Mouse (Mus musculus) hindbrain, postnatal 0 days (tissue): ENCODE data around the gene Wdr4. TPM values are rescaled to one million over a fixed set of nuclear protein-coding genes. Genes with fewer than 3 reads are reported as not detected.

Experiments
- ATAC-seq: fragments of 200-750 bp; cut with Nextera tagmentation; 2 replicates; pipeline ENCODE4 v1.8.0; 2017; ENCODE audit warnings: mild to moderate bottlenecking, moderate TSS enrichment, moderate library complexity
- DNase-seq: peaks from one replicate; pipeline ENCODE4 v3.0.0-alpha.2; 2015; ENCODE audit warnings: low spot score
- H3K27ac ChIP-seq: fragments of 300-500 bp; sonication (generic); 2 replicates; pipeline ENCODE4 v1.5.1; 2014; ENCODE audit warnings: mild to moderate bottlenecking
- H3K27me3 ChIP-seq: fragments of 300-500 bp; sonication (generic); 2 replicates; pipeline ENCODE4 v1.6.1; 2014; ENCODE audit warnings: low read length, mixed read lengths; ENCODE audit not compliant: insufficient read depth
- H3K36me3 ChIP-seq: fragments of 300-500 bp; sonication (generic); 2 replicates; pipeline ENCODE4 v1.6.1; 2014; ENCODE audit warnings: low read length, mixed read lengths; ENCODE audit not compliant: insufficient read depth
- H3K4me1 ChIP-seq: fragments of 300-500 bp; sonication (generic); 2 replicates; pipeline ENCODE4 v1.6.1; 2014; ENCODE audit warnings: antibody characterized with exemption, low read length, mixed read lengths; ENCODE audit not compliant: insufficient read depth
- H3K4me2 ChIP-seq: fragments of 300-500 bp; sonication (generic); 2 replicates; pipeline ENCODE4 v1.6.1; 2014; ENCODE audit warnings: low read depth, mild to moderate bottlenecking, low read length, moderate library complexity, mixed read lengths
- H3K4me3 ChIP-seq: fragments of 300-500 bp; sonication (generic); 2 replicates; pipeline ENCODE4 v1.5.1; 2014; ENCODE audit warnings: low read length
- H3K9ac ChIP-seq: fragments of 300-500 bp; sonication (generic); replicated peaks from 2 replicates; pipeline ENCODE4 v1.6.1; 2014; ENCODE audit warnings: mild to moderate bottlenecking, low read length, moderate library complexity, mixed read lengths
- H3K9me3 ChIP-seq: fragments of 300-500 bp; sonication (generic); 2 replicates; pipeline ENCODE4 v1.6.1; 2016; ENCODE audit warnings: low read length, mixed read lengths
- CTCF ChIP-seq: IDR thresholded peaks from 2 replicates; pipeline ENCODE4 v1.5.1; 2016; ENCODE audit warnings: antibody characterized with exemption, control low read depth, low read depth
- WGBS: fragments of 180-500 bp; shearing (Covaris S2); extraction: QIAGEN DNeasy Blood & Tissue Kit; methylation state at CpG from one replicate; pipeline ENCODE4 v1.1.7; 2014; 5-methylcytosine and 5-hydroxymethylcytosine counted together
- polyA plus RNA-seq: library from polyadenylated mRNA; unstranded; fragments of >200 nt; fragmentation: Nextera tagmentation; extraction: Ambion mirVana; gene quantifications from 2 replicates; pipeline ENCODE4 v1.2.1, GENCODE M21; 2015
- total RNA-seq: library from RNA; depleted of rRNA; stranded (reverse); fragments of >200 nt; gene quantifications from 2 replicates; pipeline ENCODE4 v1.2.3, GENCODE M21; 2014

Gene Wdr4
- total and polyA plus RNA-seq, 2 experiments from 2014 or later: 26.8 to 56.5 TPM

DNA sequence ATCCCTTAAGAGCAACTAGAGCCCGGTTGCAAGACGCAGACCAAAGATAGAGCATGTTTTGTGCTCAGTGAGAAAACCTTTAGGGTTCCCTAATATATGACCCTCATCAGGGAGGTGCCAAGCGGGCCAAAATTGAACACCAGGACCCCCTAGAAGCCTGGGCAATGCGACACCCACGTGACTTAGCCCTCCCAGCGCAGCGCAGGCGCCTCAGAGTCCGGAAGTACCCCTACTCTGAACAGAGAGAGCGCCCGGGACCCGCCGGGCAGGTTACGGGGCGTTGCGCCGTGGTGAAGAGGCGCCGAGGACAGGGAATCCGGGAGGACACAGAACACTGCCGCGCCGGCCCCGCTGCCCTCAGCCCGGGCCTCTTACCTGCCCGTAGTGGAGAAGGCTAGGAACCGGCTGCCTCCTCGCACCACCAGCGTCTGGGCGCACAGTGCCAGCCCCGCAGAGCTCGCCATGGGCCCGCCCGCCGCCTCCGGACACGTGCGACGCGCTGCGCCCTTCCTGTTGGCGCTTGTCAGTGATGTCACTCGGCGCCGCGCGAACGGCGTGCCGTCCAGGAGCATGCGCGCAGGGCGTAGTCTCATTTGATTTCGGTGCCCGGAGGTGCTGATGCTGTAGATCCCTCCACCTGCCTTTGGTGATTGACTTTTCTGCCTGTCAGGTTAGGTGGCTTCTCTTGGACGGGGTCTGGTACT lies 7.8 kb downstream of the Wdr4 start:
- 1% methylated on average over 48 of the region's 56 CpGs for WGBS
- H3K36me3 ChIP-seq: peaks cover 32% of the 10 kb centered on the region
- no peaks in the 10 kb centered on the region for H3K9me3 ChIP-seq
- peak; percentile 97 for DNase-seq
- peak overlapping the region; percentile 85 for H3K27ac ChIP-seq
- peaks cover 3% of the 10 kb centered on the region; the same call in 1 of the 2 replicates for H3K4me1 ChIP-seq
- H3K27me3 ChIP-seq: no peaks in the 10 kb centered on the region
- no peak for TF ChIP-seq CTCF
- peak overlapping the region; percentile 86 for H3K4me3 ChIP-seq
- peak; percentile 96 for ATAC-seq
- peak overlapping the region; percentile 68 for H3K4me2 ChIP-seq
- peak overlapping the region; percentile 77 for H3K9ac ChIP-seq

DNA sequence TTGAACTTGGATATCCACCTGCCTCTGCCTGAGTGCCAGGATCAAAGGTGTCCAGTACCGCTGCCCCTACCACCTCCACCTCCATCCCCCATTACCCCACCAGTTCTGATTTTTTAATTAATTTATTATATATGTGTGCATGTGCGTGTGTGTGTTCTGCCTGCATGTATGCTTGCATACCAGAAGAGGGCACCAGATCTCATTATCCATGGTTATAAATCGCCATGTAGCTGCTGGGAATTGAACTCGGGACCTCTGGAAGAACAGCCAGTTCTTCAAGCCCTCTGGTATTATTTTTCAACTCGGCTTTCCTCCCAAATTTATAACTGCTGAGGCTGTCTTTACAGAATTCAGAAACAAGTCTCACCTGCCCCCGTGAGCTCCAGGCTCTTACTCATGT lies 8.8 kb downstream of the Wdr4 start:
- Histone ChIP-seq H3K27ac (no peak overlapping the region), H3K9ac (peak overlapping the region; percentile 77; the same call in 1 of the 2 replicates), H3K4me2 (peak overlapping the region; percentile 68), H3K27me3 (no peaks in the 10 kb centered on the region), H3K4me3 (peak overlapping the region; percentile 86; the same call in 1 of the 2 replicates), H3K4me1 (peaks cover 3% of the 10 kb centered on the region; the same call in 1 of the 2 replicates), H3K9me3 (no peaks in the 10 kb centered on the region), H3K36me3 (peaks cover 33% of the 10 kb centered on the region)
- DNase-seq (no peak), ATAC-seq (no peak)
- WGBS: 96% methylated on average over 6 of the region's 6 CpGs
- TF ChIP-seq CTCF: peak; percentile 29

- Histone ChIP-seq H3K9me3 (no peaks in the 10 kb centered on the region), H3K27ac (no peak overlapping the region), H3K4me2 (no peak overlapping the region), H3K36me3 (peaks cover 49% of the 10 kb centered on the region), H3K9ac (no peak overlapping the region), H3K27me3 (no peaks in the 10 kb centered on the region), H3K4me3 (no peak overlapping the region), H3K4me1 (no peaks in the 10 kb centered on the region)
- 80% methylated on average over 7 of the region's 7 CpGs for WGBS
- no peak for DNase-seq
- ATAC-seq: no peak
- TF ChIP-seq CTCF: no peak
Measured at GRCm38 (mm10) chr17:31506282-31506681, 13.5 kb downstream of the Wdr4 start.

GRCm38 (mm10) chr17:31505013-31505412 lies 14.8 kb downstream of the Wdr4 start:
- no peak overlapping the region for H3K4me2 ChIP-seq
- H3K4me3 ChIP-seq: no peak overlapping the region
- H3K36me3 ChIP-seq: peaks cover 52% of the 10 kb centered on the region
- no peaks in the 10 kb centered on the region for H3K9me3 ChIP-seq
- ATAC-seq (no peak), DNase-seq (no peak)
- no peaks in the 10 kb centered on the region for H3K27me3 ChIP-seq
- WGBS: 30% methylated on average over 5 of the region's 5 CpGs
- H3K9ac ChIP-seq: no peak overlapping the region
- no peaks in the 10 kb centered on the region for H3K4me1 ChIP-seq
- no peak for TF ChIP-seq CTCF
- H3K27ac ChIP-seq: no peak overlapping the region

DNA sequence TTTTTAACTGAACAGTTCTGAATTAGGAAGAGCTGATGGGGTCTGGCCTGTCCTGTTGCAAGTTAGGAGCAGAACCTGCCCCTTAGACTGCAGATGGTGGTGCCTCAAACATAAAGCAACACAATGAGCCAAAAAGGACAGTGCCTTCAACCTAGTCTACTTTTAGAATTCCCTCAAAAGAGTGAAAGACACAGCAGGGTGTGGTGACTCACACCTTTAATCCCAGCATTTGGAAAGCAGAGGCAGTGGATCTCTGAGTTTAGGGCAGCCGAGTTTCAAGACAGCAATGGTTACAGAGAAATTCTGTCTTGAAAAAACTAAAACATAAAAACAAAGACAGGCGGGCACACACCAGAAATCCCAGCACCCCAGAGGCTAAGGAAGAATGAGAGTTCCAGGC lies 15.8 kb downstream of the Wdr4 start:
- H3K9me3 ChIP-seq: no peaks in the 10 kb centered on the region
- no peak overlapping the region for H3K27ac ChIP-seq
- no peak overlapping the region for H3K4me3 ChIP-seq
- 88% methylated on average over 2 of the region's 2 CpGs for WGBS
- no peak for DNase-seq
- H3K4me2 ChIP-seq: no peak overlapping the region
- no peaks in the 10 kb centered on the region for H3K27me3 ChIP-seq
- H3K36me3 ChIP-seq: peaks cover 51% of the 10 kb centered on the region
- no peak for TF ChIP-seq CTCF
- H3K9ac ChIP-seq: no peak overlapping the region
- no peaks in the 10 kb centered on the region for H3K4me1 ChIP-seq
- ATAC-seq: no peak

DNA sequence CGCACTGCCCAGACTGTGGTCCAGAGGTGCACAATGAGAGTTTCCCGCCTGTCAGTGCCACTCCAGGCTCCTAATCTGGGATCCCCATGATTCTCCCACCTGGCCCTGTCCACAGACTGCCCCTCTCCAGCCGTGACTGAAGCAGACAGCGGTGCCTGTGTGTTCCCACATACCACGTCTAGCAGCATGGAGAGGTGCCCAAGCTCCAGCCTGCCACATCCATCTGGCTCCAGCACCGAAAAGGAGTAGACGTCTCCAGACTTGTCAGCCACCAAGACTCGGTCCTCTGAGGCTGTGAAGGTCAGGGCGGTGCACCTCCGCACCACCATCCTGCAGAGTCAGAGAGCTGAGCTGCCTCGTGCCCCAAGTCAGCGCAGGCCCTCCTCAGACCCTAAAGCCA lies 16.4 kb downstream of the Wdr4 start:
- ATAC-seq (no peak), DNase-seq (no peak)
- H3K9ac ChIP-seq: no peak overlapping the region
- H3K9me3 ChIP-seq: no peaks in the 10 kb centered on the region
- H3K4me1 ChIP-seq: no peaks in the 10 kb centered on the region
- TF ChIP-seq CTCF: no peak
- H3K4me2 ChIP-seq: no peak overlapping the region
- WGBS: 91% methylated on average over 12 of the region's 12 CpGs
- no peak overlapping the region for H3K4me3 ChIP-seq
- H3K36me3 ChIP-seq: peaks cover 52% of the 10 kb centered on the region
- H3K27me3 ChIP-seq: no peaks in the 10 kb centered on the region
- no peak overlapping the region for H3K27ac ChIP-seq

- H3K36me3 ChIP-seq: peaks cover 53% of the 10 kb centered on the region
- H3K4me3 ChIP-seq: no peak overlapping the region
- ATAC-seq: no peak
Measured at GRCm38 (mm10) chr17:31502261-31502927, 17.4 kb downstream of the Wdr4 start.

More at GRCm38 (mm10) chr17:31502261-31502927, 17.4 kb downstream of the Wdr4 start:
- no peak overlapping the region for H3K4me2 ChIP-seq
- no peak for TF ChIP-seq CTCF
- no peak for DNase-seq
- no peaks in the 10 kb centered on the region for H3K9me3 ChIP-seq
- WGBS: 97% methylated on average over 12 of the region's 12 CpGs
- H3K27me3 ChIP-seq: no peaks in the 10 kb centered on the region
- no peak overlapping the region for H3K9ac ChIP-seq
- H3K4me1 ChIP-seq: no peaks in the 10 kb centered on the region
- H3K27ac ChIP-seq: no peak overlapping the region
